Mouse (Mus musculus) midbrain, embryonic 15.5 days (tissue): ENCODE data around the gene Cfap300. TPM values are rescaled to one million over a fixed set of nuclear protein-coding genes. Genes with fewer than 3 reads are reported as not detected.

Source experiments
- ATAC-seq: fragments of 200-750 bp; cut with Nextera tagmentation; replicated peaks from 2 replicates; pipeline ENCODE4 v1.8.0; 2017; ENCODE audit warnings: moderate TSS enrichment
- H3K27ac ChIP-seq: fragments of 300-500 bp; sonication (generic); 2 replicates; pipeline ENCODE4 v1.5.1; 2015; ENCODE audit warnings: mild to moderate bottlenecking, inconsistent platforms
- H3K27me3 ChIP-seq: fragments of 300-500 bp; sonication (generic); replicated peaks from 2 replicates; pipeline ENCODE4 v1.6.1; 2015; ENCODE audit warnings: inconsistent platforms
- H3K36me3 ChIP-seq: fragments of 300-500 bp; sonication (generic); replicated peaks from 2 replicates; pipeline ENCODE4 v1.6.1; 2015; ENCODE audit warnings: inconsistent platforms
- H3K4me1 ChIP-seq: fragments of 300-500 bp; sonication (generic); 2 replicates; pipeline ENCODE4 v1.6.1; 2015; ENCODE audit warnings: inconsistent platforms
- H3K4me2 ChIP-seq: fragments of 300-500 bp; sonication (generic); 2 replicates; pipeline ENCODE4 v1.6.1; 2015; ENCODE audit warnings: inconsistent platforms, mild to moderate bottlenecking, moderate library complexity
- H3K4me3 ChIP-seq: fragments of 300-500 bp; sonication (generic); 2 replicates; pipeline ENCODE4 v1.5.1; 2015; ENCODE audit warnings: mild to moderate bottlenecking, inconsistent platforms
- H3K9ac ChIP-seq: fragments of 300-500 bp; sonication (generic); 2 replicates; pipeline ENCODE4 v1.6.1; 2015; ENCODE audit warnings: mild to moderate bottlenecking, inconsistent platforms
- H3K9me3 ChIP-seq: fragments of 300-500 bp; sonication (generic); 2 replicates; pipeline ENCODE4 v1.6.1; 2016; ENCODE audit warnings: inconsistent platforms
- WGBS: fragments of 180-500 bp; shearing (Covaris S2); methylation state at CpG from one replicate; pipeline ENCODE4 v1.1.7; 2015; ENCODE audit warnings: mixed read lengths; 5-methylcytosine and 5-hydroxymethylcytosine counted together
- polyA plus RNA-seq: library from polyadenylated mRNA; unstranded; fragments of >200 nt; fragmentation: Nextera tagmentation; extraction: Ambion mirVana; gene quantifications from 2 replicates; pipeline ENCODE4 v1.2.1, GENCODE M21; 2015

Cfap300 gene
- polyA plus RNA-seq: 15.1 TPM in 2 replicates

- Histone ChIP-seq H3K9me3 (no peaks in the 10 kb centered on the region), H3K9ac (peak within 1 kb of the TSS; percentile 63), H3K27me3 (no peaks in the 10 kb centered on the region), H3K4me2 (peak within 1 kb of the TSS; percentile 53), H3K36me3 (no peaks in the 10 kb centered on the region), H3K27ac (peak within 1 kb of the TSS; percentile 94), H3K4me1 (peaks cover 12% of the 10 kb centered on the region), H3K4me3 (peak within 1 kb of the TSS; percentile 92)
- ATAC-seq: peak; percentile 99
- under 1% methylated on average over 36 of the region's 39 CpGs for WGBS
Observed at GRCm38 (mm10) chr9:8042338-8043043, at the start of gene Cfap300. Gene Cfap300 (minus strand): TSS chr9:8042823.

GRCm38 (mm10) chr9:8078882-8079281 is 36.3 kb upstream of the Cfap300 start:
- no peak overlapping the region for H3K9ac ChIP-seq
- no peak for ATAC-seq
- no peak overlapping the region for H3K4me2 ChIP-seq
- H3K4me1 ChIP-seq: no peaks in the 10 kb centered on the region
- no peaks in the 10 kb centered on the region for H3K36me3 ChIP-seq
- no peaks in the 10 kb centered on the region for H3K27me3 ChIP-seq
- H3K4me3 ChIP-seq: no peak overlapping the region
- no peaks in the 10 kb centered on the region for H3K9me3 ChIP-seq
- no peak overlapping the region for H3K27ac ChIP-seq
- WGBS: 96% methylated on average over 5 of the region's 5 CpGs

- Histone ChIP-seq H3K27me3 (no peaks in the 10 kb centered on the region), H3K9ac (no peak overlapping the region), H3K36me3 (no peaks in the 10 kb centered on the region), H3K4me1 (no peaks in the 10 kb centered on the region), H3K4me3 (no peak overlapping the region), H3K27ac (no peak overlapping the region), H3K4me2 (no peak overlapping the region), H3K9me3 (no peaks in the 10 kb centered on the region)
- peak; percentile 86 for ATAC-seq
Observed at GRCm38 (mm10) chr9:8074345-8074744, 31.7 kb upstream of the Cfap300 start.

GRCm38 (mm10) chr9:8073203-8073755 is 30.7 kb upstream of the Cfap300 start:
- H3K4me3 ChIP-seq: no peak overlapping the region
- no peaks in the 10 kb centered on the region for H3K4me1 ChIP-seq
- H3K9me3 ChIP-seq: no peaks in the 10 kb centered on the region
- no peaks in the 10 kb centered on the region for H3K27me3 ChIP-seq
- no peak overlapping the region for H3K9ac ChIP-seq
- H3K27ac ChIP-seq: no peak overlapping the region
- 93% methylated on average over 3 of the region's 3 CpGs for WGBS
- H3K36me3 ChIP-seq: no peaks in the 10 kb centered on the region
- H3K4me2 ChIP-seq: no peak overlapping the region
- ATAC-seq: no peak

- Histone ChIP-seq H3K27me3 (no peaks in the 10 kb centered on the region), H3K4me2 (no peak overlapping the region), H3K36me3 (no peaks in the 10 kb centered on the region), H3K9ac (no peak overlapping the region), H3K9me3 (no peaks in the 10 kb centered on the region), H3K27ac (no peak overlapping the region), H3K4me1 (no peaks in the 10 kb centered on the region), H3K4me3 (no peak overlapping the region)
- WGBS: 83% methylated on average over 3 of the region's 3 CpGs
- no peak for ATAC-seq
Observed at GRCm38 (mm10) chr9:8059636-8060035, 17.0 kb upstream of the Cfap300 start.

GRCm38 (mm10) chr9:8054831-8055230 is 12.2 kb upstream of the Cfap300 start:
- Histone ChIP-seq H3K4me1 (no peaks in the 10 kb centered on the region), H3K9me3 (no peaks in the 10 kb centered on the region), H3K4me3 (no peak overlapping the region), H3K27ac (no peak overlapping the region), H3K4me2 (no peak overlapping the region), H3K27me3 (no peaks in the 10 kb centered on the region), H3K9ac (no peak overlapping the region), H3K36me3 (no peaks in the 10 kb centered on the region)
- ATAC-seq: no peak
- WGBS: 72% methylated on average over 1 of the region's 1 CpGs

GRCm38 (mm10) chr9:8043044-8043387 is 393 bp upstream of the Cfap300 start:
- H3K4me3 ChIP-seq: peak overlapping the region; percentile 92
- H3K9me3 ChIP-seq: no peaks in the 10 kb centered on the region
- 13% methylated on average over 5 of the region's 5 CpGs for WGBS
- H3K4me1 ChIP-seq: peaks cover 12% of the 10 kb centered on the region
- H3K27ac ChIP-seq: peak overlapping the region; percentile 94
- peak overlapping the region; percentile 53 for H3K4me2 ChIP-seq
- H3K27me3 ChIP-seq: no peaks in the 10 kb centered on the region
- peak; percentile 72 for ATAC-seq
- H3K9ac ChIP-seq: peak overlapping the region; percentile 63
- no peaks in the 10 kb centered on the region for H3K36me3 ChIP-seq

- no peak overlapping the region for H3K4me3 ChIP-seq
- peak; percentile 51 for ATAC-seq
- H3K9ac ChIP-seq: no peak overlapping the region
- H3K9me3 ChIP-seq: no peaks in the 10 kb centered on the region
- no peaks in the 10 kb centered on the region for H3K4me1 ChIP-seq
- no peaks in the 10 kb centered on the region for H3K36me3 ChIP-seq
- no peaks in the 10 kb centered on the region for H3K27me3 ChIP-seq
- H3K4me2 ChIP-seq: no peak overlapping the region
- 44% methylated on average over 7 of the region's 7 CpGs for WGBS
- H3K27ac ChIP-seq: no peak overlapping the region
Observed at GRCm38 (mm10) chr9:8035546-8035945, 7.1 kb downstream of the Cfap300 start.

- Histone ChIP-seq H3K36me3 (no peaks in the 10 kb centered on the region), H3K9me3 (no peaks in the 10 kb centered on the region), H3K27ac (no peak overlapping the region), H3K4me2 (no peak overlapping the region), H3K9ac (no peak overlapping the region), H3K27me3 (no peaks in the 10 kb centered on the region), H3K4me1 (no peaks in the 10 kb centered on the region), H3K4me3 (no peak overlapping the region)
- 70% methylated on average over 4 of the region's 4 CpGs for WGBS
- ATAC-seq: no peak
Observed at GRCm38 (mm10) chr9:8035091-8035490, 7.5 kb downstream of the Cfap300 start.

- Histone ChIP-seq H3K4me1 (no peaks in the 10 kb centered on the region), H3K27me3 (no peaks in the 10 kb centered on the region)
- 83% methylated on average over 1 of the region's 1 CpGs for WGBS
Observed at GRCm38 (mm10) chr9:8034143-8034542, 8.5 kb downstream of the Cfap300 start.

GRCm38 (mm10) chr9:8032847-8033246 is 9.8 kb downstream of the Cfap300 start:
- Histone ChIP-seq H3K36me3 (no peaks in the 10 kb centered on the region), H3K9ac (no peak overlapping the region), H3K27me3 (no peaks in the 10 kb centered on the region), H3K4me2 (no peak overlapping the region), H3K9me3 (no peaks in the 10 kb centered on the region), H3K4me3 (no peak overlapping the region), H3K4me1 (no peaks in the 10 kb centered on the region), H3K27ac (no peak overlapping the region)
- peak; percentile 30; the same call in 1 of the 2 replicates for ATAC-seq
- WGBS: 76% methylated on average over 5 of the region's 5 CpGs

More at GRCm38 (mm10) chr9:8034143-8034542, 8.5 kb downstream of the Cfap300 start:
- ATAC-seq: no peak
- Histone ChIP-seq H3K9ac (no peak overlapping the region), H3K27ac (no peak overlapping the region), H3K4me2 (no peak overlapping the region), H3K4me3 (no peak overlapping the region), H3K9me3 (no peaks in the 10 kb centered on the region), H3K36me3 (no peaks in the 10 kb centered on the region)

GRCm38 (mm10) chr9:8018609-8019008 is 24.0 kb downstream of the Cfap300 start:
- H3K27ac ChIP-seq: no peak overlapping the region
- H3K27me3 ChIP-seq: no peaks in the 10 kb centered on the region
- no peaks in the 10 kb centered on the region for H3K4me1 ChIP-seq
- ATAC-seq: no peak
- H3K4me2 ChIP-seq: no peak overlapping the region
- no peak overlapping the region for H3K9ac ChIP-seq
- WGBS: 90% methylated on average over 5 of the region's 5 CpGs
- no peak overlapping the region for H3K4me3 ChIP-seq
- H3K9me3 ChIP-seq: no peaks in the 10 kb centered on the region
- H3K36me3 ChIP-seq: no peaks in the 10 kb centered on the region
